Mouse (Mus musculus): Measurements from ENCODE around the gene Fry. TPM values are rescaled to one million over a fixed set of nuclear protein-coding genes. Genes with fewer than 3 reads are reported as not detected.

Gene Fry
- polyA plus RNA-seq, 1 experiment from 2014 or later: 42.2 TPM

GRCm38 (mm10) chr5:150262717-150263103 is 144.3 kb downstream of the Fry start:
- Histone ChIP-seq H3K4me1 (ENCODE audit: control insufficient read depth in 2 of 2, insufficient read depth in 2 of 2, low read length in 2 of 2) (peaks cover 7 to 21% of the 10 kb centered on the region in 2 experiments), H3K4me3 (ENCODE audit: control insufficient read depth in 1 of 2, insufficient read depth in 1 of 2, low read depth in 1 of 2, low read length in 2 of 2) (no peak overlapping the region), H3K9me3 (ENCODE audit: control insufficient read depth, low read length) (no peaks in the 10 kb centered on the region), H3K9ac (ENCODE audit: low read length) (no peak overlapping the region), H3K36me3 (ENCODE audit: control insufficient read depth, insufficient read depth, low read length) (no peaks in the 10 kb centered on the region), H3K27ac (replicated peaks in 1 of 2; ENCODE audit: control insufficient read depth in 1 of 2, insufficient read depth in 1 of 2, low read depth in 2 of 2, low read length in 2 of 2) (peak overlapping the region; percentile 19 to 31; a peak in 2 of 4 replicates), H3K27me3 (ENCODE audit: control insufficient read depth, insufficient read depth, low read length) (no peaks in the 10 kb centered on the region), H3K4me2 (ENCODE audit: low read length) (peak overlapping the region; percentile 68)
- WGBS: 47% methylated on average over 5 of the region's 5 CpGs
- no peak; the same call in 1 of the 2 replicates for ATAC-seq (ENCODE audit: insufficient number of reproducible peaks, insufficient read depth, low FRiP score, low read depth)

DNA sequence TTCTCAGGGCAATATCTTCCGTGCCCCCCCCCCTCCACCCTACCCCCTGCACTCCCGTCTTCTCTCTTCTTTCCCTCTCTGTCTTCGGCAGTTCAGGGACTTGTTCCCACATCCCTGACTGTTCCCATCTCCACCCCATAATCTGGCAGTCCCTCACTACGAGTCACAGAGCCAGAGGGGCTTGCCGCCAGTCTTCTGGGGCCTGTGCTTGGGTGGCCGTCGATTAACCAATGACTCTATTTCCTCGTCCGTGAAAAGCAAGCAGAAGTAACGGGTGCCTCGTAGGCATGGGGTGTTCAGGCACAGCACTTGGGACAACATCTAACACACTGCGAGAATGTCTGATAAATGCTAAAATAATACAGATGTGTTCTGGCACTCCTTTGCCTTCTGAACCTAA is 144.7 kb downstream of the Fry start:
- H3K27me3 ChIP-seq (ENCODE audit: control insufficient read depth, insufficient read depth, low read length): no peaks in the 10 kb centered on the region
- ATAC-seq (ENCODE audit: insufficient number of reproducible peaks, insufficient read depth, low FRiP score, low read depth): no peak
- no peak overlapping the region for H3K9ac ChIP-seq (ENCODE audit: low read length)
- H3K4me3 ChIP-seq (ENCODE audit: control insufficient read depth in 1 of 2, insufficient read depth in 1 of 2, low read depth in 1 of 2, low read length in 2 of 2): no peak overlapping the region
- 54% methylated on average over 12 of the region's 12 CpGs for WGBS
- peaks cover 4 to 17% of the 10 kb centered on the region in 2 experiments; a peak in 3 of 4 replicates for H3K4me1 ChIP-seq (ENCODE audit: control insufficient read depth in 2 of 2, insufficient read depth in 2 of 2, low read length in 2 of 2)
- peak overlapping the region; percentile 2 to 25; a peak in 1 of 4 replicates for H3K27ac ChIP-seq (replicated peaks in 1 of 2; ENCODE audit: control insufficient read depth in 1 of 2, insufficient read depth in 1 of 2, low read depth in 2 of 2, low read length in 2 of 2)
- no peaks in the 10 kb centered on the region for H3K36me3 ChIP-seq (ENCODE audit: control insufficient read depth, insufficient read depth, low read length)
- H3K9me3 ChIP-seq (ENCODE audit: control insufficient read depth, low read length): peaks cover under 1% of the 10 kb centered on the region; the same call in 1 of the 2 replicates
- peak overlapping the region; percentile 68 for H3K4me2 ChIP-seq (ENCODE audit: low read length)

GRCm38 (mm10) chr5:150263656-150264055 is 145.2 kb downstream of the Fry start:
- H3K4me1 ChIP-seq (ENCODE audit: control insufficient read depth in 2 of 2, insufficient read depth in 2 of 2, low read length in 2 of 2): peaks cover 4 to 12% of the 10 kb centered on the region in 2 experiments; a peak in 3 of 4 replicates
- no peaks in the 10 kb centered on the region for H3K36me3 ChIP-seq (ENCODE audit: control insufficient read depth, insufficient read depth, low read length)
- H3K4me2 ChIP-seq (ENCODE audit: low read length): no peak overlapping the region
- ATAC-seq (ENCODE audit: insufficient number of reproducible peaks, insufficient read depth, low FRiP score, low read depth): no peak
- H3K9ac ChIP-seq (ENCODE audit: low read length): no peak overlapping the region
- H3K27ac ChIP-seq (replicated peaks in 1 of 2; ENCODE audit: control insufficient read depth in 1 of 2, insufficient read depth in 1 of 2, low read depth in 2 of 2, low read length in 2 of 2): peak overlapping the region in 1 of 2 experiments; percentile 25; a peak in 1 of 4 replicates
- H3K4me3 ChIP-seq (ENCODE audit: control insufficient read depth in 1 of 2, insufficient read depth in 1 of 2, low read depth in 1 of 2, low read length in 2 of 2): no peak overlapping the region
- 70% methylated on average over 6 of the region's 6 CpGs for WGBS
- peaks cover 4% of the 10 kb centered on the region; the same call in 1 of the 2 replicates for H3K9me3 ChIP-seq (ENCODE audit: control insufficient read depth, low read length)
- no peaks in the 10 kb centered on the region for H3K27me3 ChIP-seq (ENCODE audit: control insufficient read depth, insufficient read depth, low read length)

GRCm38 (mm10) chr5:150265005-150265404 is 146.6 kb downstream of the Fry start:
- no peak overlapping the region for H3K9ac ChIP-seq (ENCODE audit: low read length)
- H3K27ac ChIP-seq (replicated peaks in 1 of 2; ENCODE audit: control insufficient read depth in 1 of 2, insufficient read depth in 1 of 2, low read depth in 2 of 2, low read length in 2 of 2): no peak overlapping the region
- no peak for ATAC-seq (ENCODE audit: insufficient number of reproducible peaks, insufficient read depth, low FRiP score, low read depth)
- H3K4me3 ChIP-seq (ENCODE audit: control insufficient read depth in 1 of 2, insufficient read depth in 1 of 2, low read depth in 1 of 2, low read length in 2 of 2): no peak overlapping the region
- H3K4me2 ChIP-seq (ENCODE audit: low read length): no peak overlapping the region
- no peaks in the 10 kb centered on the region for H3K27me3 ChIP-seq (ENCODE audit: control insufficient read depth, insufficient read depth, low read length)
- peaks cover 6 to 13% of the 10 kb centered on the region in 2 experiments; a peak in 3 of 4 replicates for H3K4me1 ChIP-seq (ENCODE audit: control insufficient read depth in 2 of 2, insufficient read depth in 2 of 2, low read length in 2 of 2)
- WGBS: 70% methylated on average over 1 of the region's 1 CpGs
- no peaks in the 10 kb centered on the region for H3K36me3 ChIP-seq (ENCODE audit: control insufficient read depth, insufficient read depth, low read length)
- H3K9me3 ChIP-seq (ENCODE audit: control insufficient read depth, low read length): peaks cover 4% of the 10 kb centered on the region; the same call in 1 of the 2 replicates

DNA sequence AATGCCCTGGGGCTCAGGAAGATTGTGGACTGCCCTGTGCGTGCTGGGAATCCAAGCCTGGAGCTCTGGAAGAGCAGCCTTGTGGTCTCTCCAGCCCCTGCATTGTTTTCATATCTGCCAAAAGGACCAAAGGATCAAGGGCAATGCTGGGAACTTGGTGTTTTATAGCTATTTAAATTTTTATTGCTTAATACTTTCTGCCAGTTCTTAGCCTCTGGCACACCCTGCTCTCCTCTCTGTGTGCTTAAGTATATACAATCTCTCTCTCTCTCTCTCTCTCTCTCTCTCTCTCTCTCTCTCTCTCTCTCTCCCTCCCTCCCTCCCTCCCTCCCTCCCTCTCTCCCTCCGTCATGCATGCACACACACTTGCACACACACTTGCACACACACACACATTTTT is 147.5 kb downstream of the Fry start:
- Histone ChIP-seq H3K27me3 (ENCODE audit: control insufficient read depth, insufficient read depth, low read length) (no peaks in the 10 kb centered on the region), H3K36me3 (ENCODE audit: control insufficient read depth, insufficient read depth, low read length) (no peaks in the 10 kb centered on the region), H3K9ac (ENCODE audit: low read length) (no peak overlapping the region), H3K4me2 (ENCODE audit: low read length) (no peak overlapping the region), H3K9me3 (ENCODE audit: control insufficient read depth, low read length) (peaks cover 4% of the 10 kb centered on the region; the same call in 1 of the 2 replicates), H3K4me1 (ENCODE audit: control insufficient read depth in 2 of 2, insufficient read depth in 2 of 2, low read length in 2 of 2) (peaks cover 7 to 18% of the 10 kb centered on the region in 2 experiments), H3K27ac (replicated peaks in 1 of 2; ENCODE audit: control insufficient read depth in 1 of 2, insufficient read depth in 1 of 2, low read depth in 2 of 2, low read length in 2 of 2) (no peak overlapping the region), H3K4me3 (ENCODE audit: control insufficient read depth in 1 of 2, insufficient read depth in 1 of 2, low read depth in 1 of 2, low read length in 2 of 2) (no peak overlapping the region)
- no peak for ATAC-seq (ENCODE audit: insufficient number of reproducible peaks, insufficient read depth, low FRiP score, low read depth)
- WGBS: 70% methylated on average over 2 of the region's 2 CpGs

GRCm38 (mm10) chr5:150268261-150268660 is 149.8 kb downstream of the Fry start:
- Histone ChIP-seq H3K4me3 (ENCODE audit: control insufficient read depth in 1 of 2, insufficient read depth in 1 of 2, low read depth in 1 of 2, low read length in 2 of 2) (no peak overlapping the region), H3K27ac (replicated peaks in 1 of 2; ENCODE audit: control insufficient read depth in 1 of 2, insufficient read depth in 1 of 2, low read depth in 2 of 2, low read length in 2 of 2) (no peak overlapping the region), H3K4me1 (ENCODE audit: control insufficient read depth in 2 of 2, insufficient read depth in 2 of 2, low read length in 2 of 2) (peaks cover 9 to 20% of the 10 kb centered on the region in 2 experiments), H3K27me3 (ENCODE audit: control insufficient read depth, insufficient read depth, low read length) (no peaks in the 10 kb centered on the region), H3K9me3 (ENCODE audit: control insufficient read depth, low read length) (peaks cover 4% of the 10 kb centered on the region; the same call in 1 of the 2 replicates), H3K36me3 (ENCODE audit: control insufficient read depth, insufficient read depth, low read length) (no peaks in the 10 kb centered on the region), H3K4me2 (ENCODE audit: low read length) (no peak overlapping the region), H3K9ac (ENCODE audit: low read length) (no peak overlapping the region)
- WGBS: 94% methylated on average over 3 of the region's 3 CpGs
- ATAC-seq (ENCODE audit: insufficient number of reproducible peaks, insufficient read depth, low FRiP score, low read depth): no peak

DNA sequence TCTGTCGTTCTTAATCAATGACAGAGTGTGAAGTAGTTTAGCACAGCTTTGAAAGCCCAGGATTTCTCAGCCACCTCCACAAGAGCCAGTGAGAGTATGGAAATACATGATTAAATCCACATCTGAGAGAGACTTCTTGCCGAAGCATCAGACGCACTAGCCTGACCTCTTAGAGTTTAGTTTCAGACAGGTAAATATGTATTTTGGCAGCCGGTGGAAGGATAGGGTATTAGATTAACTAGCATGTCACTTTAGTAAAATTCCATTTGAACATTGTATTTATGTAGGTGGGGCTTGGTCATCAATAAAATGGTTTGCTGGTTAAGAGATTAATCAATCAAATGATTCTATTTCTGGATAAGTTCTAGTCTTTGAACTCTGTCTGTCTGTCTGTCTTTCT is 152.0 kb downstream of the Fry start:
- H3K4me2 ChIP-seq (ENCODE audit: low read length): peak overlapping the region; percentile 32
- H3K9me3 ChIP-seq (ENCODE audit: control insufficient read depth, low read length): peaks cover 4% of the 10 kb centered on the region; the same call in 1 of the 2 replicates
- no peaks in the 10 kb centered on the region for H3K27me3 ChIP-seq (ENCODE audit: control insufficient read depth, insufficient read depth, low read length)
- 29% methylated on average over 4 of the region's 4 CpGs for WGBS
- peaks cover 9 to 14% of the 10 kb centered on the region in 2 experiments for H3K4me1 ChIP-seq (ENCODE audit: control insufficient read depth in 2 of 2, insufficient read depth in 2 of 2, low read length in 2 of 2)
- no peak for ATAC-seq (ENCODE audit: insufficient number of reproducible peaks, insufficient read depth, low FRiP score, low read depth)
- H3K4me3 ChIP-seq (ENCODE audit: control insufficient read depth in 1 of 2, insufficient read depth in 1 of 2, low read depth in 1 of 2, low read length in 2 of 2): no peak overlapping the region
- no peaks in the 10 kb centered on the region for H3K36me3 ChIP-seq (ENCODE audit: control insufficient read depth, insufficient read depth, low read length)
- H3K9ac ChIP-seq (ENCODE audit: low read length): peak overlapping the region; percentile 18; the same call in 1 of the 2 replicates
- peak overlapping the region; percentile 6 to 29; a peak in 2 of 4 replicates for H3K27ac ChIP-seq (replicated peaks in 1 of 2; ENCODE audit: control insufficient read depth in 1 of 2, insufficient read depth in 1 of 2, low read depth in 2 of 2, low read length in 2 of 2)

DNA sequence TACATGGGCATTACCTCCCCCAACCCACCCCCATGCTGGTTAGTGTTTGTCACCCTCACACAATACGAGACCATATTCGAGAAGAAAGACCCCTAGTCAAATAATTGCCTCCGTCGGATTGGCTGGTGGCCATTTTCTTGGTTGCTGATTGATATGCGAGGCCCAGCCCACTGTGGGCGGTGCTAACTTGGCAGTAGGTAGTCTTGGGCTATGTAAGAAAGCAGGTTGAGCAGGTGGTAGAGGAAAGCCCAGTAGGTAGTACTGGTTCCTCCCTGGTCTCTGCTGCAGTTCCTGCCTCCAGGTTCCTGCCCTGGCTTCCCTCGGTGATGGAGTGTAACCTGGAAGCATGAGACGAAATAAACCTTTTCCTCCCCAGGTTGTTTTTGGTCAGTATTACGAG is 153.7 kb downstream of the Fry start:
- Histone ChIP-seq H3K4me2 (ENCODE audit: low read length) (no peak overlapping the region), H3K27ac (replicated peaks in 1 of 2; ENCODE audit: control insufficient read depth in 1 of 2, insufficient read depth in 1 of 2, low read depth in 2 of 2, low read length in 2 of 2) (no peak overlapping the region), H3K4me1 (ENCODE audit: control insufficient read depth in 2 of 2, insufficient read depth in 2 of 2, low read length in 2 of 2) (peaks cover 16 to 23% of the 10 kb centered on the region in 2 experiments), H3K9me3 (ENCODE audit: control insufficient read depth, low read length) (peaks cover 4% of the 10 kb centered on the region; the same call in 1 of the 2 replicates), H3K36me3 (ENCODE audit: control insufficient read depth, insufficient read depth, low read length) (no peaks in the 10 kb centered on the region), H3K4me3 (ENCODE audit: control insufficient read depth in 1 of 2, insufficient read depth in 1 of 2, low read depth in 1 of 2, low read length in 2 of 2) (no peak overlapping the region), H3K9ac (ENCODE audit: low read length) (no peak overlapping the region), H3K27me3 (ENCODE audit: control insufficient read depth, insufficient read depth, low read length) (no peaks in the 10 kb centered on the region)
- 91% methylated on average over 9 of the region's 9 CpGs for WGBS
- ATAC-seq (ENCODE audit: insufficient number of reproducible peaks, insufficient read depth, low FRiP score, low read depth): no peak
